Mouse (Mus musculus) c-Kit-negative CD71-positive TER-119-positive erythroid progenitor cells, embryonic 14.5 days (primary cell): ENCODE results near the gene Kcnh1.

ENCODE experiments used
- DNase-seq: peaks from one replicate; pipeline ENCODE4 v3.0.0-alpha.2; 2013; ENCODE audit warnings: low read depth, low spot score

The Kcnh1 gene

GRCm38 (mm10) chr1:192454501-192454900 lies 263.9 kb downstream of the Kcnh1 start:
- no peak for DNase-seq

GRCm38 (mm10) chr1:192454981-192455380 lies 264.4 kb downstream of the Kcnh1 start:
- no peak for DNase-seq

GRCm38 (mm10) chr1:192457037-192457436 lies 266.5 kb downstream of the Kcnh1 start:
- DNase-seq: no peak

- no peak for DNase-seq
Observed at GRCm38 (mm10) chr1:192457526-192458206, 267.1 kb downstream of the Kcnh1 start.

GRCm38 (mm10) chr1:192463732-192464131 lies 273.2 kb downstream of the Kcnh1 start:
- DNase-seq: no peak

- DNase-seq: no peak
Observed at GRCm38 (mm10) chr1:192472366-192472765, 281.8 kb downstream of the Kcnh1 start.

GRCm38 (mm10) chr1:192473134-192473533 lies 282.6 kb downstream of the Kcnh1 start:
- DNase-seq: no peak

GRCm38 (mm10) chr1:192476704-192477103 lies 286.1 kb downstream of the Kcnh1 start:
- DNase-seq: no peak

GRCm38 (mm10) chr1:192477556-192477955 lies 287.0 kb downstream of the Kcnh1 start:
- no peak for DNase-seq

- no peak for DNase-seq
Observed at GRCm38 (mm10) chr1:192478176-192478575, 287.6 kb downstream of the Kcnh1 start.

- DNase-seq: no peak
Observed at GRCm38 (mm10) chr1:192480072-192480784, 289.7 kb downstream of the Kcnh1 start.

GRCm38 (mm10) chr1:192481446-192481845 lies 290.9 kb downstream of the Kcnh1 start:
- no peak for DNase-seq

GRCm38 (mm10) chr1:192485030-192485429 lies 294.5 kb downstream of the Kcnh1 start:
- DNase-seq: no peak

- no peak for DNase-seq
Observed at GRCm38 (mm10) chr1:192487571-192487970, 297.0 kb downstream of the Kcnh1 start.

GRCm38 (mm10) chr1:192489908-192490825 lies 299.6 kb downstream of the Kcnh1 start:
- DNase-seq: no peak

GRCm38 (mm10) chr1:192497505-192497904 lies 306.9 kb downstream of the Kcnh1 start:
- DNase-seq: no peak

GRCm38 (mm10) chr1:192502016-192502415 lies 311.4 kb downstream of the Kcnh1 start:
- DNase-seq: no peak

GRCm38 (mm10) chr1:192502835-192503234 lies 312.3 kb downstream of the Kcnh1 start:
- DNase-seq: no peak

GRCm38 (mm10) chr1:192503651-192504050 lies 313.1 kb downstream of the Kcnh1 start:
- DNase-seq: no peak

- DNase-seq: no peak
Observed at GRCm38 (mm10) chr1:192512821-192513220, 322.2 kb downstream of the Kcnh1 start.

- no peak for DNase-seq
Observed at GRCm38 (mm10) chr1:192515373-192515772, 324.8 kb downstream of the Kcnh1 start.

- DNase-seq: no peak
Observed at GRCm38 (mm10) chr1:192519713-192520112, 329.1 kb downstream of the Kcnh1 start.
